Mouse (Mus musculus) kidney, postnatal 0 days (tissue): ENCODE measurements around the gene Enpp4. TPM values are rescaled to one million over a fixed set of nuclear protein-coding genes. Genes with fewer than 3 reads are reported as not detected.
A peak's percentile ranks its signal among the peaks of the same experiment; 100 is the strongest.

Experiments used
- ATAC-seq: fragments of 200-750 bp; cut with Nextera tagmentation; replicated peaks from 2 replicates; pipeline ENCODE4 v1.8.0; 2017; ENCODE audit warnings: low read depth, moderate number of reproducible peaks, moderate TSS enrichment, moderate library complexity; ENCODE audit not compliant: low FRiP score
- DNase-seq: peaks from one replicate; pipeline ENCODE4 v3.0.0-alpha.2; 2016; ENCODE audit warnings: low spot score
- H3K27ac ChIP-seq: fragments of 300-500 bp; sonication (generic); 2 replicates; pipeline ENCODE4 v1.5.1; 2014; ENCODE audit warnings: mild to moderate bottlenecking
- H3K27me3 ChIP-seq: fragments of 300-500 bp; sonication (generic); 2 replicates; pipeline ENCODE4 v1.6.1; 2014; ENCODE audit warnings: low read length, mixed read lengths; ENCODE audit not compliant: insufficient read depth
- H3K36me3 ChIP-seq: fragments of 300-500 bp; sonication (generic); 2 replicates; pipeline ENCODE4 v1.6.1; 2014; ENCODE audit warnings: low read length, mixed read lengths; ENCODE audit not compliant: insufficient read depth
- H3K4me1 ChIP-seq: fragments of 300-500 bp; sonication (generic); replicated peaks from 2 replicates; pipeline ENCODE4 v1.6.1; 2014; ENCODE audit warnings: antibody characterized with exemption, low read length, mixed read lengths; ENCODE audit not compliant: insufficient read depth
- H3K4me2 ChIP-seq: fragments of 300-500 bp; sonication (generic); 2 replicates; pipeline ENCODE4 v1.6.1; 2014; ENCODE audit warnings: mild to moderate bottlenecking, low read length, moderate library complexity, mixed read lengths
- H3K4me3 ChIP-seq: fragments of 300-500 bp; sonication (generic); replicated peaks from 2 replicates; pipeline ENCODE4 v1.5.1; 2014; ENCODE audit warnings: low read depth, low read length
- H3K9ac ChIP-seq: fragments of 300-500 bp; sonication (generic); 2 replicates; pipeline ENCODE4 v1.6.1; 2014; ENCODE audit warnings: low read depth, low read length
- H3K9me3 ChIP-seq: fragments of 300-500 bp; sonication (generic); replicated peaks from 2 replicates; pipeline ENCODE4 v1.6.1; 2016; ENCODE audit warnings: low read length, inconsistent platforms, mixed read lengths
- CTCF ChIP-seq: IDR thresholded peaks from 2 replicates; pipeline ENCODE4 v1.5.1; 2016; ENCODE audit warnings: antibody characterized with exemption, low read depth, mild to moderate bottlenecking, moderate library complexity
- WGBS: fragments of 180-500 bp; shearing (Covaris S2); extraction: QIAGEN DNeasy Blood & Tissue Kit; methylation state at CpG from one replicate; pipeline ENCODE4 v1.1.7; 2014; 5-methylcytosine and 5-hydroxymethylcytosine counted together
- polyA plus RNA-seq: library from polyadenylated mRNA; unstranded; fragments of >200 nt; fragmentation: Nextera tagmentation; extraction: Ambion mirVana; gene quantifications from 2 replicates; pipeline ENCODE4 v1.2.1, GENCODE M21; 2015

Enpp4 gene
- polyA plus RNA-seq, 1 experiment from 2014 or later: 6.4 TPM

DNA sequence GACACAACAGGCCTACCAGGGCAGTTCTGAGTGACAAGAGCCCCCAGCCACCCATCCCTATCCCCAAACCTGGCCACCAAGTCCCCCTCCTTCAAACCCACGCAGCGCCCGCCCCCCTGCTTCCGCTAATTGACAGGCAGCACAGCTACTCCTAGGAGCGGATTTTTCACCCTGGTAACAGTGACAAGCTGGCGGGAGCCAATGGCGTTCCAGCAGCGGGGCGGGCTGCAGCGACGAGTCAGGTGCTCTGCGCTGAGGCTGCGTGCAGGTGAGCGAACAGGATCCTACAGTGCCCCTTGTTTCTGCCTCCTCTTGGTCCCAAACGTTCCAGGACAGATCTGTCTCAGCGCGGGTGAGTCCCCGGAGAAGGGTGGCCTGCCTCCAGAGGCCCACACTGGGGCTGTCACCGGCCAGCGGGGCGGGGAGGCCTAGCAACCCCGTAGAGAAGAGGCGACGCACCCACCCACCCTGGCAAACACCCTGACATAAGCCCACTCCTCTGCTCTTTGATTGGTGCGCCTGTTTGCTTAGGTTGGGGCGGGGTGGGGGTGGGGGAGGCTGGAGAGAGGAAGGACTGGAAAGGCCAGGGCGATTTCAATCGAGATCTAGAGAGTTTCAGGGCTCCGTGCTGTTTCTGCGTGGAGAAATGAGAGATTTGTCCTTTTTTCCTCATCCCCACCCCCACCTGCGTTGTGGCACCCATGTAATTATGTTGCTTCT lies 26.8 kb downstream of the Enpp4 start, which contains the start of gene Enpp5:
Enpp5 (plus strand) TSS at position 183 of the 720 bp plus-strand sequence.
- peak within 1 kb of the TSS; percentile 53 for H3K4me3 ChIP-seq
- under 1% methylated on average over 30 of the region's 31 CpGs for WGBS

DNA sequence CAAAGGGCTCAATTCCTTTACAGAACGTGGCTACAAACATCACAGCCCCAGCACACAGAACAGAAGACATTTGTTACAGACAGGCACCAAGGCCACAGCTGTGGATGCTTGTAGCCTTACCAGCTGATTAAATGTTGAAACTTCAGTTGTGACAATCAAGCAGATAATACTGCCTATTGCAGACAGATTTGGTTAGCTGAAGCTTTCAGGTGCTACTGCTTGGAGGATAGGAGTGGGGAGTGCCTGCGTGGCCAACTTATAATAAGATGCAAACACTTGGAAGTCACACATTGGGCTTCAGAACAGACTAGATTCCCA lies 27.8 kb downstream of the Enpp4 start:
- ATAC-seq (no peak), DNase-seq (no peak)
- Histone ChIP-seq H3K4me2 (no peak overlapping the region), H3K27me3 (no peaks in the 10 kb centered on the region), H3K36me3 (0 out of 2 replicates have a peak, but pooled peaks cover 2% of the 10 kb centered on the region), H3K9me3 (no peaks in the 10 kb centered on the region), H3K9ac (no peak overlapping the region), H3K27ac (no peak overlapping the region), H3K4me1 (no peaks in the 10 kb centered on the region), H3K4me3 (no peak overlapping the region)
- no peak for TF ChIP-seq CTCF
- WGBS: 65% methylated on average over 2 of the region's 2 CpGs

More for the DNA sequence above, 26.8 kb downstream of the Enpp4 start, which contains the start of gene Enpp5:
- H3K36me3 ChIP-seq: 0 out of 2 replicates have a peak, but pooled peaks cover 2% of the 10 kb centered on the region
- peak within 1 kb of the TSS; percentile 73 for H3K27ac ChIP-seq
- no peaks in the 10 kb centered on the region for H3K9me3 ChIP-seq
- no peaks in the 10 kb centered on the region for H3K27me3 ChIP-seq
- H3K4me1 ChIP-seq: no peaks in the 10 kb centered on the region
- peak within 1 kb of the TSS; percentile 77 for H3K9ac ChIP-seq
- 0 out of 2 replicates have a peak, but pooled peaks have one; percentile 2 for TF ChIP-seq CTCF
- peak within 1 kb of the TSS; percentile 98 for H3K4me2 ChIP-seq
- ATAC-seq: peak; percentile 92
- DNase-seq: peak; percentile 83

DNA sequence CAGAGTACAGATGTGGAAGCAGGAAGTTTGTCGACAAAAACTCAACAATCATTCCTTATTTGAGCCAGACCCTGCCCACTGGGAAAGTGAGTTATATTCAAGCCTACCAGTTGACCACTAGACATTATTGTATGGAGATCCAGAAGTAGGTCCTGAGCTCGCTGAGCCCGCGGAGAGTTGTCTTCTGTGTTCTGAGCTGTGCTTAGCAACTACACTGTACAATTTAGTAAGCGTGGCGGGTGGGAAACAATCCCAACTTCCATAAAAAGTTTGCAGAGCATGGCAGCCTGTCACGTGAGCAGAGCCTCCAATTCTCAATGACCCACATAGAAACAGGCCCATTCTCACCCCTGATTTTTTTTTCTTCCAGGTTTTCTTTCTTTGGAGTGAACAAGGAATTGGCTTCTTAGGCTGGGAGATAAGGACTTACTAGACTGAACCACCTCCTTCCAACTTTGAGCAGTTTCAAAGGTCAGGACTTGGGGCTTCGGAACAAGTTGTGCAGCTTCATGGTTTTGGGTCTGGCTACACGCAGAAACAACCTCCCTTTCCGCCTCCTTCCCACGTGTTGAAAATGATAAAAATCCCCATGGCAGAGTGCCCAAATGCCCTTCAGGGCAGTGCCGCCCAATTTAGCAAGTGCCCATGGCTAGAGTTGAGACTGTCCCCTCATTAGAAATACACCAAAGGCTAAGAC lies 28.3 kb downstream of the Enpp4 start:
- no peak for ATAC-seq

DNA sequence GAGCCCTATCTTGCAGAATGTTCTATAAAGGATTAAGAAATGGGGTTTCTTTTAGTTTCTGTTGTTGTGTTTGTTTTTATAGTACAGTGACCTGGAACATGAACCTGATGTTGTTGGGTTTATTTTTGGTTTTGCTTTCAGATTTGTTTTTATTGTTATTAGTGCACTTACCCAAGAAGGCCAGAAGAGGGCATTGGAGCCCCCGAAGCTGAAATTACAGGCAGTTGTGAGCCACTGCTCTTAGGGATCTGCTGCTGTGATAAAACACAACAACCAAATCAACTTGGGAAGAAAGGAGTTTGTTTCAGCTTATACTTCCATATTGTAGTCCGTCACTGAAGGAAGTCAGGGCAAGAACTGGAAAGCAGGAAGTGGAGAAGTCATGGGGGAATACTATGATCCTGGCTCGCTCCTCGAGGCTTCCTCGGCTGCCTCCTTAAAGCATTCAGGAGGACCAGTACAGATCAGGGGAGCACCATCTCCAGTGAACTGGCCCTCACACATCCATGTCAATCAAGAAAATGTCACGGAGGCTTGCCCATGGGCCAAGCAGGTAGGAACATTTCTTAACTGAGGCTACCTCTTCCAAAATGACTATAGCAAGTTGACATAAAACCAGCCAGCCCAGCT lies 29.4 kb downstream of the Enpp4 start:
- Histone ChIP-seq H3K27ac (no peak overlapping the region), H3K4me2 (no peak overlapping the region), H3K9me3 (no peaks in the 10 kb centered on the region), H3K4me1 (no peaks in the 10 kb centered on the region), H3K36me3 (0 out of 2 replicates have a peak, but pooled peaks cover 2% of the 10 kb centered on the region), H3K4me3 (no peak overlapping the region), H3K27me3 (no peaks in the 10 kb centered on the region), H3K9ac (no peak overlapping the region)
- no peak for ATAC-seq
- WGBS: 51% methylated on average over 6 of the region's 6 CpGs
- DNase-seq: peak; percentile 81
- TF ChIP-seq CTCF: peak; percentile 85

More for the DNA sequence above, 28.3 kb downstream of the Enpp4 start:
- Histone ChIP-seq H3K4me1 (no peaks in the 10 kb centered on the region), H3K4me3 (no peak overlapping the region), H3K9ac (no peak overlapping the region), H3K9me3 (no peaks in the 10 kb centered on the region), H3K27ac (no peak overlapping the region), H3K4me2 (no peak overlapping the region), H3K36me3 (0 out of 2 replicates have a peak, but pooled peaks cover 2% of the 10 kb centered on the region), H3K27me3 (no peaks in the 10 kb centered on the region)
- 72% methylated on average over 12 of the region's 12 CpGs for WGBS
- TF ChIP-seq CTCF: no peak
- no peak for DNase-seq

DNA sequence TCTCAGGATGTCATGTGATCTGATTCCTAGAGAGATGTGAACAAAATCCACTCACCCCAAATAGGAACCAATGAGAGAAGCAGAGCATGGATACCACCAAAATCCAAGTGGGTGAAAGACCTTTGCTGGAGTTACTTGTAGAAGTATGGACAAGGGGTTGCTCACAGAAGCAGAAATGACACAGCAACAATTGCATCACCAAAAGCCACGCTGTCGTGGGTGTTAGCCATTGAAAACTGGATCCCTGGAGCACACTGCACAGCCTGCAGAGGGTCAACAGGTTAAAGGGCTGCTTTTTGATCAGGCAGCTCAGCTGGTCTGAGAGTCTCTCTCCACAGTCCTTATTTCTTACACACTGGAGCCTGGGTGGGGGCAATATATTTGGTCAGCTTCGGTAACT lies 30.0 kb downstream of the Enpp4 start:
- Histone ChIP-seq H3K36me3 (no peaks in the 10 kb centered on the region), H3K4me3 (no peak overlapping the region), H3K4me2 (no peak overlapping the region), H3K9ac (no peak overlapping the region), H3K4me1 (no peaks in the 10 kb centered on the region), H3K27ac (no peak overlapping the region), H3K9me3 (no peaks in the 10 kb centered on the region), H3K27me3 (no peaks in the 10 kb centered on the region)
- TF ChIP-seq CTCF: no peak
- ATAC-seq (no peak), DNase-seq (no peak)
- 76% methylated on average over 3 of the region's 3 CpGs for WGBS

DNA sequence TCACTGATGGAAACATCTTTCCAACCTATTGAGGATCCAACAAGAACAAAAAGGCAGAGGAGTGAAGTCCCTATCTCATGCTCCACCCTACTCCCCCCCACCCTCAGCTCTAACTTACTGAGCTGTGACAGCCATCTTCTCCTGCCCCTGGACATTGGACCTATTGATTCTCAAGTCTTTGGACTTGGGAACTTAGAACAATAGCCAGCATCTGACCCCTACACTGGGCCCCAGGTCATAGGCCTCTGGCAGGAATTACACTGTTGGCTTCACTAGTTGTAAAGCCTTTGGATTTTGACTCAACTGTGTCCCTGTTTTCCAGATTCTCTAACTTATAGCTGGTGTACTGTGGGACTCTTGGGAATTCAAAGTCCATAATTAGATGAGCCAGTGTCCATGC lies 33.9 kb downstream of the Enpp4 start:
- no peaks in the 10 kb centered on the region for H3K4me1 ChIP-seq
- H3K27ac ChIP-seq: no peak overlapping the region
- H3K9ac ChIP-seq: no peak overlapping the region
- no peak overlapping the region for H3K4me2 ChIP-seq
- ATAC-seq (no peak), DNase-seq (no peak)
- no peak overlapping the region for H3K4me3 ChIP-seq
- H3K36me3 ChIP-seq: no peaks in the 10 kb centered on the region
- no peaks in the 10 kb centered on the region for H3K9me3 ChIP-seq
- TF ChIP-seq CTCF: no peak
- no peaks in the 10 kb centered on the region for H3K27me3 ChIP-seq
